9 mouse cellular contexts compared by ENCODE assay signal in genomic region chr11:53479783-53480301, GRCm38 (mm10). TPM values are rescaled to one million over a fixed set of nuclear protein-coding genes. Genes with fewer than 3 reads are reported as not detected.
DNase-seq lines count a peak whose midpoint lies in the region; ATAC-seq lines count a peak whose summit lies in the region.
"Had no signal": no experiment of that assay in that cellular context is flagged by ENCODE, and none has a peak within 500 bp of the region (broad histone marks: within the 10 kb centered on the region; RNA-seq: fewer than 3 reads in every experiment).

Gene Gm9945, plus strand, starts transcription at chr11:53480166.
Gene Sowaha, minus strand, starts transcription at chr11:53480274.

- H3K4me2 ChIP-seq in liver, embryonic 16.5 days (ENCODE audit: low read depth, low read length) = peak within 1 kb of the TSS; percentile 72

- peaks cover 48% of the 10 kb centered on the region for H3K27me3 ChIP-seq in liver, embryonic 16.5 days (ENCODE audit: control insufficient read depth, insufficient read depth, low read depth, low read length)

- peak within 1 kb of the TSS; percentile 82 for H3K4me3 ChIP-seq in liver, embryonic 16.5 days (ENCODE audit: low read depth, low read length)

- under 1% methylated on average over 40 of the region's 40 CpGs for WGBS in liver, embryonic 16.5 days (ENCODE audit: insufficient replicate concordance)

- peak; percentile 64 for ATAC-seq in liver, embryonic 16.5 days (ENCODE audit: low read depth)
- ATAC-seq in inflammation-experienced regulatory T-cells, adult 6 months = no peak

- peaks cover 57% of the 10 kb centered on the region for H3K4me1 ChIP-seq in liver, embryonic 16.5 days (ENCODE audit: control insufficient read depth, low read depth, low read length)

- peak within 1 kb of the TSS; percentile 80 for H3K9ac ChIP-seq in liver, embryonic 16.5 days (ENCODE audit: low read depth, low read length)

- no peaks in the 10 kb centered on the region for H3K9me3 ChIP-seq in liver, embryonic 16.5 days (replicated peaks; ENCODE audit: control insufficient read depth, low read length)

- peak; percentile 37 for DNase-seq in ovary, postnatal 36 days (ENCODE audit: low spot score)
- no peak for DNase-seq in ovary, adult 18-20 months (ENCODE audit: low spot score)
- peak; percentile 81 to 85 for DNase-seq in cerebellum, postnatal 36 days
- peak; percentile 36 for DNase-seq in heart, postnatal 4 days
- peak; percentile 79 to 80 for DNase-seq in layer of hippocampus, adult 18-20 months (ENCODE audit: low spot score in 2 of 2)
- peak; percentile 70 for DNase-seq in retina, postnatal 1 day

- H3K27ac ChIP-seq in liver, embryonic 16.5 days (ENCODE audit: low read length) = peak within 1 kb of the TSS; percentile 98

- peaks cover 4% of the 10 kb centered on the region for H3K36me3 ChIP-seq in liver, embryonic 16.5 days (ENCODE audit: control insufficient read depth, insufficient read depth)

RNA-seq across cellular contexts. Expression of gene Gm9945, which starts in this region (rescaled TPM):
- total RNA-seq in heart, postnatal 4 days (2021) = not detected
- total RNA-seq in layer of hippocampus, adult 18-20 months (2021) = 1 to 10 TPM; 2.3 to 2.5 TPM
- 0.49 and 0.64 TPM in 2 replicates for polyA plus RNA-seq in liver, embryonic 16.5 days (2015; fragmentation: Nextera tagmentation; extraction: Ambion mirVana)
- polyA plus RNA-seq in inflammation-experienced regulatory T-cells, adult 6 months (2017; shearing (Covaris generic)) = not detected
- total RNA-seq: adrenal gland, adult 18-20 months had no signal

RNA-seq across cellular contexts. Expression of gene Sowaha, which starts in this region (rescaled TPM):
- total RNA-seq in heart, postnatal 4 days (2021) = under 1 TPM; 0.07 to 0.27 TPM
- total RNA-seq in layer of hippocampus, adult 18-20 months (2021) = 100 to 1,000 TPM; 144 to 146 TPM
- polyA plus RNA-seq in liver, embryonic 16.5 days (2015; fragmentation: Nextera tagmentation; extraction: Ambion mirVana) = 13.5 and 15.9 TPM in 2 replicates
- not detected for polyA plus RNA-seq in inflammation-experienced regulatory T-cells, adult 6 months (2017; shearing (Covaris generic))

Comparison
In these comparisons a context has a peak if more than half of its experiments do, and no peak if none do; other contexts are left out.
1. RNA of gene Sowaha (total RNA-seq): 144 to 146 TPM in layer of hippocampus, adult 18-20 months; 0.07 to 0.27 TPM in heart, postnatal 4 days; every median in the first group is over 100 times any median in the second.
2. RNA of gene Sowaha (polyA plus RNA-seq): 13.5 to 15.9 TPM in liver, embryonic 16.5 days; not detected in inflammation-experienced regulatory T-cells, adult 6 months; every median in the first group is over 10 times any median in the second.
3. Peak in DNase-seq in heart, postnatal 4 days; RNA of the genes that start here not detected or under 1 TPM.